Mouse (Mus musculus) midbrain, embryonic 12.5 days (tissue): ENCODE results near the gene Slc38a1. TPM values are rescaled to one million over a fixed set of nuclear protein-coding genes. Genes with fewer than 3 reads are reported as not detected.

Source experiments
- ATAC-seq: fragments of 200-750 bp; cut with Nextera tagmentation; 2 replicates; pipeline ENCODE4 v1.8.0; 2017; ENCODE audit warnings: low read depth, moderate TSS enrichment, moderate library complexity; ENCODE audit not compliant: low FRiP score
- H3K27ac ChIP-seq: fragments of 300-500 bp; sonication (generic); replicated peaks from 2 replicates; pipeline ENCODE4 v1.5.1; 2016; ENCODE audit warnings: mild to moderate bottlenecking
- H3K27me3 ChIP-seq: fragments of 300-500 bp; sonication (generic); 2 replicates; pipeline ENCODE4 v1.6.1; 2016; ENCODE audit warnings: mild to moderate bottlenecking
- H3K36me3 ChIP-seq: fragments of 300-500 bp; sonication (generic); 2 replicates; pipeline ENCODE4 v1.6.1; 2016
- H3K4me1 ChIP-seq: fragments of 300-500 bp; sonication (generic); 2 replicates; pipeline ENCODE4 v1.6.1; 2016
- H3K4me2 ChIP-seq: fragments of 300-500 bp; sonication (generic); replicated peaks from 2 replicates; pipeline ENCODE4 v1.6.1; 2016; ENCODE audit warnings: mild to moderate bottlenecking, moderate library complexity
- H3K4me3 ChIP-seq: fragments of 300-500 bp; sonication (generic); 2 replicates; pipeline ENCODE4 v1.5.1; 2016; ENCODE audit warnings: mild to moderate bottlenecking
- H3K9ac ChIP-seq: fragments of 300-500 bp; sonication (generic); replicated peaks from 2 replicates; pipeline ENCODE4 v1.6.1; 2016; ENCODE audit warnings: mild to moderate bottlenecking, moderate library complexity
- H3K9me3 ChIP-seq: fragments of 300-500 bp; sonication (generic); 2 replicates; pipeline ENCODE4 v1.6.1; 2016; ENCODE audit warnings: mild to moderate bottlenecking
- WGBS: fragments of 180-500 bp; shearing (Covaris S2); methylation state at CpG from one replicate; pipeline ENCODE4 v1.1.7; 2016; 5-methylcytosine and 5-hydroxymethylcytosine counted together
- polyA plus RNA-seq: library from polyadenylated mRNA; unstranded; fragments of >200 nt; fragmentation: Nextera tagmentation; extraction: Ambion mirVana; gene quantifications from 2 replicates; pipeline ENCODE4 v1.2.1, GENCODE M21; 2016

Gene Slc38a1
- polyA plus RNA-seq, 1 experiment from 2014 or later = 150 TPM

DNA sequence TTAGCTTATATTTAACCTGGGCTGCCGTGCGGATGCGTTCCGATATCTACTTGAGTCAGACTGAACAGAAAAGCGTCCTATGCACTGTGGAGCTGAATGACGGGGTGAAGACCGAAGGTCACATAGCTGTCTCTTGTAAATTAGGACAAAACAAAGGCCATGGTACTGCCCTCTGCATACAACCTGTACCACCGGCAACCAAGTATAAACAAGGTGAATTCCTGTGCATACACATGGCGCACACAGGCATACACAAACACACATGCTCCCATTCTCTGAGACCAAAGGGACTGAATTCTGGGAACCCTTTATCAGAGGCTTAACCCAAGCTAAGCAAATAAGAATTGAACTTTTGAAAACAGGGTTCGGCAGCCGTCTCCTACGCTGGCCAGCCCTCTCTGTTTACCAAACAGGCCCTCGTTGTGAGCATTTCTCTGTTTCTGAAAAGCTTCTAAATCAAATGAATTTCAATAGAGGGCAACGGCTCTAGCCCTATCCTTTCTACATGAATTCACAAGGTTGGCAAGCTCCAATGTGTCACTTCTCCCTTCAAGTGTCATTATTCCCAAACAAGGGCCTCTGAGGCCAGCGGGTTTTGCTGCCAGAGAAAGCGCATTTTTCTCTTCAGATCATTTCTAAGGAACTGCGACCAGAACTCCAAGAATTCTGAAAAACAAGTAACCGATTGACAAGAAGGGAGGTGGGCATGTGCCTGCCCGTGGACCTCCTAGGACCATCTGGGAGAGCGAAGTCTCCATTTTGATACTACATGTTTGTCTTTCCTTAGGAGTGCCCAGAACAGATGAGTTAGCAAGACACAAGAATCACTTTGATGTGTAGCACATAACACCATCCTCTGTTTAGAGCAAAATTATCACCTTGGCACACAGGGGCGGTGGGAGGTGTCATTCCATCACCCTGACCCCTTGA is 42.6 kb downstream of the Slc38a1 start:
- 66% methylated on average over 21 of the region's 21 CpGs for WGBS
- Histone ChIP-seq H3K9ac (no peak overlapping the region), H3K4me2 (no peak overlapping the region), H3K36me3 (peaks cover 42% of the 10 kb centered on the region), H3K27ac (no peak overlapping the region), H3K4me3 (no peak overlapping the region), H3K27me3 (no peaks in the 10 kb centered on the region), H3K9me3 (no peaks in the 10 kb centered on the region), H3K4me1 (peaks cover 32% of the 10 kb centered on the region)
- ATAC-seq = no peak

DNA sequence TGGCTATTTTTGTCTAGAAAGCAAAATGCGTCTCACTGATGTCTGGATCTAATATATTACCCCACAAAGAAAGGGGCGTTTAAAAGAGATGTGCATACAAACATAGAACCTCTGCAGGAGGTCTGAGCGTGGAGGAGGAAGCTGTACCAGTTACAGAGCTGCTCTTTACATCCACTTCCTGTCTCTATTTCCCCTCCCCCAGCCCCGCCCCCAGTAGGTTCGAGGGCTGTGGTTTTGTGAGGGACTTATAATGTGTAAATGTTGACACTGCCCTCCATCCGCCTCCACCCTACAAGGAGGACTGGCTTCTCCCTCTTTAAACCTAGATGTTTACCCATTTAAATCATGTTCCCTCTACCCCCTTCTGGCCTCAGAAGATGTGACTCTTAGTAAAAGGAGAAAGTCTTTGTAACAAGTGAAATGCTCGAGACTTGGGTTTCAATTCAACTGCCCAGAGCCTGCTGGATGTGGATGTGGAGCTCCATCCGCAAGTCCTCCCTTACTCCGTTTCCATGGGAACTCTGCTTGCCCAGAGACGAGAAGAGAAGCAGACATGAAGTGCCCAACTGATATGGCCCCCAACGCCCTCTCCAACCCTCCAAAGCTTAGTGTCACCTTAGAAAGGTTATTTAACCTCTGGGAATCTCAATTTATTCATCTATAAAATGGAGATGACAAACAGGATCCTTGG is 43.7 kb downstream of the Slc38a1 start:
- H3K27ac ChIP-seq = no peak overlapping the region
- WGBS = 68% methylated on average over 11 of the region's 11 CpGs
- no peaks in the 10 kb centered on the region for H3K27me3 ChIP-seq
- H3K4me2 ChIP-seq = no peak overlapping the region
- peaks cover 33% of the 10 kb centered on the region for H3K36me3 ChIP-seq
- no peak overlapping the region for H3K9ac ChIP-seq
- no peaks in the 10 kb centered on the region for H3K9me3 ChIP-seq
- no peak overlapping the region for H3K4me3 ChIP-seq
- no peak for ATAC-seq
- peaks cover 23% of the 10 kb centered on the region for H3K4me1 ChIP-seq

GRCm38 (mm10) chr15:96597116-96597515 is 45.6 kb downstream of the Slc38a1 start:
- no peak overlapping the region for H3K9ac ChIP-seq
- H3K36me3 ChIP-seq = peaks cover 32% of the 10 kb centered on the region
- H3K4me3 ChIP-seq = no peak overlapping the region
- no peaks in the 10 kb centered on the region for H3K27me3 ChIP-seq
- ATAC-seq = no peak
- no peak overlapping the region for H3K4me2 ChIP-seq
- WGBS = 76% methylated on average over 9 of the region's 9 CpGs
- H3K9me3 ChIP-seq = no peaks in the 10 kb centered on the region
- H3K4me1 ChIP-seq = peaks cover 26% of the 10 kb centered on the region
- H3K27ac ChIP-seq = no peak overlapping the region

DNA sequence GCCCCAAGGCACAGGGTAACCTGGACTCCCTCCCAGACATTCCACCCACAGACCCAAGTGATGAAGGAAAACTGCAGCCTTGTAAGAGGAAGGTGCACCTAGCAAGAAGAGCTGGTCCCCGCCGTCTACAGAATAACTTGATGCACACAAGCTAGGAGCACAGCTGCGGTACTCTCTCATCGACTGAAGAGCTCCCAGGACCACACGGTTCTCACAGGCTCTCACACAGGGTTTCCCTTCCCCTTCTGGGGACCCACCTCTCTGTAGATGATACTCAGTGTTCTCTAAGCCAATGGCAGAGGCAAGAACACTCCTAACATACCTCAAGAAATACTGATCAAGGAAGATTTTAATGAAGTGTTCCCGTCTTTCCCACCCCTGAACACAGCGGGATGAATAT is 48.4 kb downstream of the Slc38a1 start:
- Histone ChIP-seq H3K9me3 (no peaks in the 10 kb centered on the region), H3K4me2 (no peak overlapping the region), H3K27me3 (no peaks in the 10 kb centered on the region), H3K36me3 (peaks cover 32% of the 10 kb centered on the region), H3K9ac (no peak overlapping the region), H3K27ac (no peak overlapping the region), H3K4me3 (no peak overlapping the region), H3K4me1 (peaks cover 11% of the 10 kb centered on the region)
- 94% methylated on average over 7 of the region's 7 CpGs for WGBS
- no peak for ATAC-seq

DNA sequence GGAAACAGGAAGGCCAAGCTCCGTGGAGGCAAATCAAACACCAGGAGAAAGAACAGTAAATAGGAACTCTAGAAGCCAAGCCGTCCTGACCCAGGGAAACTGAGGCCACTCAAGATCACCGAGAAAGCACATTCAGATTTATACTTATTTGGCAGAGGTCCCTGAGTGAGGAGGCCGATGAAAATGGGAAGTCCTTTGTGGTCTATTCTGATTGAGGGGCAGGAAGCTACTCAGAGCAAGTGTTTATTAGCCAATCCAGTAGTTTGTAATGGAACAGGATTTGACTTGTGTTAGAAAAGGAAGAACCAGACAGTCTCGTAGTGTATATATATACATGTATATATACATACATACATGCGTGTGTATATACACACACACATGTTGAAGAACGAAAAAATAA is 48.8 kb downstream of the Slc38a1 start:
- Histone ChIP-seq H3K9me3 (no peaks in the 10 kb centered on the region), H3K4me3 (no peak overlapping the region), H3K4me2 (no peak overlapping the region), H3K36me3 (peaks cover 33% of the 10 kb centered on the region), H3K27ac (no peak overlapping the region), H3K27me3 (no peaks in the 10 kb centered on the region), H3K9ac (no peak overlapping the region), H3K4me1 (peaks cover 15% of the 10 kb centered on the region)
- WGBS = 90% methylated on average over 7 of the region's 7 CpGs
- no peak for ATAC-seq

DNA sequence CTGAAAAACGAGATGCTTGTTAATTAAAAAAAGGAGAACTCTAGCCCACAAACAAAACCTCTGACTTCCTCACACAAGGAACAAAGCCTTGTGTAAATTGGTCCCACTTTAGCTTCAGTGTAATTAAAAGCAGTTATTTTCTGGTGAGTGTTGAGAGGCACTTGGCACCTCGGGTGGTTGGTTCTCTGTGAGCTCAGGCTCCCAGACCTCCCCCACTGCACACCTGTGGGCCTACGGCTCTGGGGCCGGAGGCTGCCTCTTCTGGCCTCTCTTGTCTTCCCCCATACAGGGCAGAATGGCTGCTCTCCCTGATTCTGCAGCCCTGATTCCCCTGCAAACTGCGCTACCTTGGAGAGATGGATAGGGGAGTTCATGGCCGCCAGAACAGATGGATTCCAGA is 49.3 kb downstream of the Slc38a1 start:
- H3K9me3 ChIP-seq = no peaks in the 10 kb centered on the region
- H3K36me3 ChIP-seq = peaks cover 34% of the 10 kb centered on the region
- no peak overlapping the region for H3K9ac ChIP-seq
- WGBS = 76% methylated on average over 6 of the region's 6 CpGs
- peaks cover 16% of the 10 kb centered on the region for H3K4me1 ChIP-seq
- H3K27me3 ChIP-seq = no peaks in the 10 kb centered on the region
- H3K4me2 ChIP-seq = no peak overlapping the region
- no peak overlapping the region for H3K4me3 ChIP-seq
- no peak for ATAC-seq
- H3K27ac ChIP-seq = no peak overlapping the region

- Histone ChIP-seq H3K27me3 (no peaks in the 10 kb centered on the region), H3K9ac (no peak overlapping the region), H3K4me3 (no peak overlapping the region), H3K4me1 (peaks cover 13% of the 10 kb centered on the region), H3K27ac (0 out of 2 replicates have a peak overlapping the region, but pooled peaks have one; percentile 17), H3K4me2 (no peak overlapping the region), H3K36me3 (peaks cover 34% of the 10 kb centered on the region), H3K9me3 (no peaks in the 10 kb centered on the region)
- 79% methylated on average over 13 of the region's 13 CpGs for WGBS
- no peak for ATAC-seq
Measured at GRCm38 (mm10) chr15:96592976-96593375, 49.7 kb downstream of the Slc38a1 start.

DNA sequence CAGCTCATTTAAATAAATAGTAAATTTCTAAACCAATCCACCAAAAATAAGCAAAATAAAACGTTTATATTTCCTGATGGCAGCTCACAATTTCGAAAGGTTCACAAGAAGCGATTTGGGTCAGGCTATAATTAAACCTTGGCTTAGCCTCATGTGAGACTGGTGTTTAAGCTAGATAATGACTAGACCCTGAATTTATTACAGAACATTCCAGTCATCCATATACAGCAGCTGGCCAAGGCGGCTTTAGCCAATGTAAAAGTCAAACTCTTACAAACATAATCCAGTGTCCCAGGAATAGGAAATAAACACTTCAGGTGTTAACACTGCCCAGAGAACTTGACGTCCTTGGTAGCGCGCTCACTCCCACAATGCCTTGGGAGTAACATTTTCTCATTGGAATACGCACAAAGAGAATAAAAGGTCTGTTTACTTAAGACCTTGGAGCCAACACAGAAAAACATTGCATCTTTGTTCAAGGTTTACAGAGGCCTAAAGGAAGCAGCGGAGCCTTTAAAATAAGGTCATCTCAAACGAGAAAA is 50.8 kb downstream of the Slc38a1 start:
- ATAC-seq = no peak
- Histone ChIP-seq H3K9ac (no peak overlapping the region), H3K4me2 (no peak overlapping the region), H3K4me3 (no peak overlapping the region), H3K27me3 (no peaks in the 10 kb centered on the region), H3K9me3 (no peaks in the 10 kb centered on the region), H3K36me3 (peaks cover 45% of the 10 kb centered on the region), H3K4me1 (peaks cover 12% of the 10 kb centered on the region), H3K27ac (no peak overlapping the region)
- WGBS = 75% methylated on average over 10 of the region's 10 CpGs

GRCm38 (mm10) chr15:96588996-96589657 is 53.6 kb downstream of the Slc38a1 start:
- 70% methylated on average over 9 of the region's 9 CpGs for WGBS
- no peaks in the 10 kb centered on the region for H3K27me3 ChIP-seq
- no peak overlapping the region for H3K4me2 ChIP-seq
- no peak overlapping the region for H3K4me3 ChIP-seq
- H3K4me1 ChIP-seq = peaks cover 12% of the 10 kb centered on the region
- no peaks in the 10 kb centered on the region for H3K9me3 ChIP-seq
- H3K27ac ChIP-seq = 0 out of 2 replicates have a peak overlapping the region, but pooled peaks have one; percentile 17
- ATAC-seq = no peak
- H3K9ac ChIP-seq = no peak overlapping the region
- peaks cover 65% of the 10 kb centered on the region for H3K36me3 ChIP-seq

GRCm38 (mm10) chr15:96587998-96588397 is 54.7 kb downstream of the Slc38a1 start:
- Histone ChIP-seq H3K4me2 (no peak overlapping the region), H3K36me3 (peaks cover 76% of the 10 kb centered on the region)
- ATAC-seq = no peak

DNA sequence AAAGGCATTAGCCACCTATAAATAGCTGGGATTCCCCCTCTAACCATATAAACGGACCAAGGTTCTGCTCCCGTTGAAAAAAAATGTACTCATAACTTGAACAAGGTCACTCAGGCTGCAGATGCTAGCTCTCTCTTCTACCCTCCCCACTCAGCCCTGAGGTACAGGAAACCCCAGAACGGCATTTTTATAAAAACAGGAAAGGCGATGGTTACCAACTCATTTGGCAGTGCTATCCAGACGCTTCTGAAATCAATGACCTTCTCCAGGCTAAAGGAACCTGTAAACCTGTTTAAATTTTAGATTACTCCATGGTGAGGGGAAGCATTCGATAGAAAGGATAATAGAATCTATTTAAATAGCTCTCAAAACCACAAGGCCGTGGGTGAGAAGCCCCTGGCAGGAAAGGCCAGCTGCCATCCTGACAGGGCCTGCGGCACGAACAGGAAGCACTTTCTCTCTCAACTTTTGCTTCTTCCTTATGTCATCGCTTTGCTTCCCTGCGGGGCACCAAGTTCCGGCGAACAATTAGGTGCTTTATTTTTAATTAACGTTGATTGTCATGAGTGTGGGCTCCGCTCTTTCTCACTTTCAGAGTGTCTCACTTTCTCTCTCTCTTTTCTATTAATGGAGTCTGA is 59.2 kb downstream of the Slc38a1 start:
- Histone ChIP-seq H3K9ac (no peak overlapping the region), H3K4me2 (no peak overlapping the region), H3K27me3 (no peaks in the 10 kb centered on the region), H3K9me3 (no peaks in the 10 kb centered on the region), H3K36me3 (peaks cover 77% of the 10 kb centered on the region), H3K4me3 (no peak overlapping the region), H3K4me1 (no peaks in the 10 kb centered on the region), H3K27ac (no peak overlapping the region)
- 97% methylated on average over 15 of the region's 15 CpGs for WGBS
- no peak for ATAC-seq

More at GRCm38 (mm10) chr15:96587998-96588397, 54.7 kb downstream of the Slc38a1 start:
- Histone ChIP-seq H3K9me3 (no peaks in the 10 kb centered on the region), H3K27me3 (no peaks in the 10 kb centered on the region), H3K9ac (no peak overlapping the region), H3K4me1 (peaks cover 7% of the 10 kb centered on the region; the same call in 1 of the 2 replicates), H3K4me3 (no peak overlapping the region), H3K27ac (no peak overlapping the region)
- 97% methylated on average over 8 of the region's 8 CpGs for WGBS
